ENCODE assay signal across 10 mouse cellular contexts in genomic region chrX:56839369-56839768, GRCm38 (mm10). TPM values are rescaled to one million over a fixed set of nuclear protein-coding genes. Genes with fewer than 3 reads are reported as not detected.
A peak's percentile ranks its signal among the peaks of the same experiment; 100 is the strongest.
DNase-seq lines count a peak whose midpoint lies in the region; ATAC-seq and TF ChIP-seq lines count a peak whose summit lies in the region.
"Had no signal": no experiment of that assay in that cellular context is flagged by ENCODE, and none has a peak within 500 bp of the region (broad histone marks: within the 10 kb centered on the region; RNA-seq: fewer than 3 reads in every experiment).

No protein-coding gene starts in this region.

- H3K4me1 ChIP-seq in lung, embryonic 14.5 days (ENCODE audit: insufficient read depth): no peaks in the 10 kb centered on the region
- no peaks in the 10 kb centered on the region for H3K4me1 ChIP-seq in embryonic facial prominence, embryonic 14.5 days (ENCODE audit: control insufficient read depth, insufficient read depth, low read length)

- H3K9ac ChIP-seq in lung, embryonic 14.5 days: no peak overlapping the region
- no peak overlapping the region for H3K9ac ChIP-seq in embryonic facial prominence, embryonic 14.5 days (ENCODE audit: low read depth, low read length)

- peak; percentile 72 for TF ChIP-seq CTCF in lung, embryonic 14.5 days (IDR thresholded peaks at IDR 0.05; ENCODE audit: low read depth)

- H3K27me3 ChIP-seq in lung, embryonic 14.5 days (ENCODE audit: insufficient read depth, low read length): no peaks in the 10 kb centered on the region
- H3K27me3 ChIP-seq in embryonic facial prominence, embryonic 14.5 days (replicated peaks; ENCODE audit: control insufficient read depth, insufficient read depth, low read length): no peaks in the 10 kb centered on the region

- no peaks in the 10 kb centered on the region for H3K9me3 ChIP-seq in lung, embryonic 14.5 days (ENCODE audit: low read depth, low read length)
- H3K9me3 ChIP-seq in embryonic facial prominence, embryonic 14.5 days (ENCODE audit: control insufficient read depth, low read length): no peaks in the 10 kb centered on the region

- intact Hi-C loops in gastrocnemius, postnatal 14 days (cut with DNase I; ENCODE audit: low total_unique reads): loop anchor here (10.0 kb wide), 1 partner anchor 195 kb away; no protein-coding TSS in a partner anchor

- DNase-seq in gastrocnemius, adult 18-20 months (ENCODE audit: low spot score): peak; percentile 20
- no peak for DNase-seq in gastrocnemius, postnatal 14 days
- DNase-seq in lung, embryonic 14.5 days: peak; percentile 71
- DNase-seq in lung, postnatal 25 days (ENCODE audit: low spot score): no peak
- DNase-seq in Muller cell, postnatal 12 days (ENCODE audit: inconsistent ontology term): peak; percentile 29
- peak; percentile 11 for DNase-seq in embryonic facial prominence, embryonic 14.5 days (ENCODE audit: low spot score)
- peak; percentile 35 for DNase-seq in lung, postnatal 14 days

- no peak overlapping the region for H3K4me3 ChIP-seq in lung, embryonic 14.5 days (ENCODE audit: low read depth, low read length)
- H3K4me3 ChIP-seq in embryonic facial prominence, embryonic 14.5 days (ENCODE audit: low read depth, low read length): no peak overlapping the region
- H3K4me3 ChIP-seq: myocyte had no signal

- H3K27ac ChIP-seq in lung, embryonic 14.5 days (ENCODE audit: low read depth): no peak overlapping the region
- H3K27ac ChIP-seq in embryonic facial prominence, embryonic 14.5 days (replicated peaks; ENCODE audit: low read depth, low read length): no peak overlapping the region

- H3K4me2 ChIP-seq in lung, embryonic 14.5 days: no peak overlapping the region
- no peak overlapping the region for H3K4me2 ChIP-seq in embryonic facial prominence, embryonic 14.5 days (ENCODE audit: low read depth, low read length)

- ATAC-seq in lung, embryonic 14.5 days (ENCODE audit: insufficient read depth): no peak
- no peak for ATAC-seq in embryonic facial prominence, embryonic 14.5 days (ENCODE audit: low read depth)
- no peak for ATAC-seq in erythroid progenitor cell, adult 5-6 weeks (replicated peaks; ENCODE audit: low FRiP score, poor library complexity, severe bottlenecking)

- H3K36me3 ChIP-seq in lung, embryonic 14.5 days (ENCODE audit: insufficient read depth): no peaks in the 10 kb centered on the region
- H3K36me3 ChIP-seq in embryonic facial prominence, embryonic 14.5 days (ENCODE audit: control insufficient read depth, insufficient read depth, low read length): no peaks in the 10 kb centered on the region

RNA-seq across cellular contexts. Expression of gene Map7d3, which starts 17.2 kb away (rescaled TPM):
- under 1 TPM; 0.14 to 0.21 TPM for total RNA-seq in gastrocnemius, adult 18-20 months (2021)
- total RNA-seq in gastrocnemius, postnatal 14 days (2021): under 1 TPM; 0.55 to 0.66 TPM
- 2.4 and 2.6 TPM in 2 replicates for polyA plus RNA-seq in lung, embryonic 14.5 days (2014; fragmentation: Nextera tagmentation; extraction: Ambion mirVana)
- polyA plus RNA-seq in embryonic facial prominence, embryonic 14.5 days (2014; fragmentation: Nextera tagmentation; extraction: Ambion mirVana): 3.4 and 3.8 TPM in 2 replicates
- total RNA-seq in erythroid progenitor cell, adult 5-6 weeks (2015; ENCODE audit: low replicate concordance): 1.3 TPM in 1 of 2 replicates, not detected in the other
- 0.77 TPM in 1 of 2 replicates, not detected in the other for total RNA-seq in erythroid progenitor cell, adult 5-6 weeks (2017; ENCODE audit: low replicate concordance)

RNA-seq across cellular contexts. Expression of gene Adgrg4, which starts 30.6 kb away (rescaled TPM):
- not detected for total RNA-seq in gastrocnemius, adult 18-20 months (2021)
- total RNA-seq in gastrocnemius, postnatal 14 days (2021): not detected
- not detected in 2 replicates for polyA plus RNA-seq in lung, embryonic 14.5 days (2014; fragmentation: Nextera tagmentation; extraction: Ambion mirVana)
- polyA plus RNA-seq in embryonic facial prominence, embryonic 14.5 days (2014; fragmentation: Nextera tagmentation; extraction: Ambion mirVana): not detected in 2 replicates
- not detected in 2 replicates for total RNA-seq in erythroid progenitor cell, adult 5-6 weeks (2015; ENCODE audit: low replicate concordance)
- not detected in 2 replicates for total RNA-seq in erythroid progenitor cell, adult 5-6 weeks (2017; ENCODE audit: low replicate concordance)
- polyA plus RNA-seq: intestine, embryonic 14.5 days; myocyte had no signal

Comparison
In these comparisons a context has a peak if more than half of its experiments do, and no peak if none do; other contexts are left out.
1. DNase-seq: peak in gastrocnemius, adult 18-20 months (single experiment), lung, embryonic 14.5 days (single experiment), Muller cell, postnatal 12 days (single experiment), embryonic facial prominence, embryonic 14.5 days (single experiment) and lung, postnatal 14 days (single experiment); none in gastrocnemius, postnatal 14 days (single experiment) and lung, postnatal 25 days (single experiment).